Mouse (Mus musculus): ENCODE measurements around the gene Sec14l1.

DNA sequence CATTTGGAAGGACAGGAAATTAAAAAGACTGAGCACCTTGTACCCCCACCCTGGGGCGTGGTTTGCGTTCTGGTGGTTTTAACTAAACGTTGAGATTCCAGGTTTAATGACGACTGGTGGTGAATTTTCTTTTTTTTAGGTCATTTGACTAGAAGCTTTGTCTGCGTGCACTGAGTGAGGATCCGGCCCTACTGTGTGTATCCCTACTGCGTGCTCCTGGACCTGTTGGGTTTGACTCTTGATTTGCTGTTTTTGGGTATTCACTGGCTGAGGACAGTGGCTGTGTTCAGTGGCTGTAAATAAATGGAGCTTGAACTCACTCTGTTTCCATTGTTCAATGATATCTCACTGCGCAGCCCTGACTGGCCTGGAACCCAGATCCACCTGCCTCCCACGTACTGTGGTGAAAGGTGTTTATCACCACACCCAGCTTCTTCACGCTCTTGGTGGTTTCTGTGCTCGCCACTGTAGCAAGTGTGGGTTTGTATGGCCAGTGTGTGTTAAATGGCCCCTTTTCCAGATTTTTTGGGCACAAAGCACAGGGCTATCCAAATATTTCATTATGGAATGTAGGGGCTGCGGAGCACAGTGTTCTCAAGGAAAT, 36.2 kb upstream of the Sec14l1 start:
- TF ChIP-seq CTCF (IDR thresholded peaks at IDR 0.05; ENCODE audit: low read depth) (no peak), EP300 (IDR thresholded peaks at IDR 0.05; ENCODE audit: low read depth) (no peak)
